Mouse (Mus musculus) ES-E14 (cell line): ENCODE results near the gene Prrg1. TPM values are rescaled to one million over a fixed set of nuclear protein-coding genes. Genes with fewer than 3 reads are reported as not detected.
A peak's percentile ranks its signal among the peaks of the same experiment; 100 is the strongest.
"Not testable (repeated sequence)": the region's sequence is repeated elsewhere in the genome, so short reads cannot be mapped to it uniquely, and the experiment has no call there.

ENCODE experiments used
- DNase-seq: peaks from one replicate; pipeline ENCODE4 v3.0.0-alpha.2; 2013; ENCODE audit warnings: low read depth, low spot score
- H3K27ac ChIP-seq: 2 replicates; pipeline ENCODE4 v1.5.1; 2012; ENCODE audit warnings: low read depth, mild to moderate bottlenecking, low read length, moderate library complexity, mixed read lengths; ENCODE audit not compliant: poor library complexity, insufficient read depth, severe bottlenecking
- H3K36me3 ChIP-seq: 2 replicates; pipeline ENCODE4 v1.6.1; 2012; ENCODE audit warnings: mild to moderate bottlenecking, low read length, moderate library complexity, mixed read lengths; ENCODE audit not compliant: control insufficient read depth, poor library complexity, insufficient read depth, severe bottlenecking
- H3K4me1 ChIP-seq, 2 experiments: fragments of 150-350 bp in 1 of 2; sonication (generic) in 1 of 2; 2 replicates each; pipeline ENCODE4 v1.6.1; 2012; ENCODE audit warnings: low read length in 2 of 2, mild to moderate bottlenecking in 1 of 2, mixed read lengths in 1 of 2; ENCODE audit not compliant: control insufficient read depth in 2 of 2, insufficient read depth in 2 of 2, poor library complexity in 1 of 2
- H3K4me3 ChIP-seq, 2 experiments: fragments of 150-350 bp in 1 of 2; sonication (generic) in 1 of 2; 2 replicates each; pipeline ENCODE4 v1.5.1; 2012; ENCODE audit warnings: low read length in 2 of 2, low read depth in 1 of 2, mild to moderate bottlenecking in 1 of 2, mixed read lengths in 1 of 2; ENCODE audit not compliant: insufficient read depth in 1 of 2, poor library complexity in 1 of 2, severe bottlenecking in 1 of 2
- H3K9ac ChIP-seq: 2 replicates; pipeline ENCODE4 v1.6.1; 2012; ENCODE audit warnings: low read depth, mild to moderate bottlenecking, low read length, mixed read lengths; ENCODE audit not compliant: poor library complexity, insufficient read depth, severe bottlenecking
- H3K9me3 ChIP-seq: fragments of 150-350 bp; sonication (generic); 2 replicates; pipeline ENCODE4 v1.6.1; 2012; ENCODE audit warnings: low read depth, mild to moderate bottlenecking, low read length; ENCODE audit not compliant: control insufficient read depth, insufficient read depth
- CHD2 ChIP-seq: IDR thresholded peaks from 2 replicates; pipeline ENCODE4 v1.6.1; 2014; ENCODE audit warnings: mild to moderate bottlenecking, low read depth, low read length, inconsistent platforms
- HCFC1 ChIP-seq: IDR thresholded peaks from 2 replicates; pipeline ENCODE4 v1.6.1; 2012; ENCODE audit warnings: low read length, inconsistent platforms, borderline replicate concordance; ENCODE audit not compliant: insufficient read depth
- MAFK ChIP-seq: IDR thresholded peaks from 2 replicates; pipeline ENCODE4 v1.6.1; 2014; ENCODE audit warnings: mild to moderate bottlenecking, low read depth, low read length, inconsistent platforms; ENCODE audit not compliant: insufficient read depth
- ZC3H11A ChIP-seq: IDR thresholded peaks from 2 replicates; pipeline ENCODE4 v1.6.1; 2012; ENCODE audit warnings: low read depth, mild to moderate bottlenecking, inconsistent platforms, low read length, borderline replicate concordance
- ZNF384 ChIP-seq: IDR thresholded peaks from 2 replicates; pipeline ENCODE4 v1.6.1; 2012; ENCODE audit warnings: low read depth, low read length, inconsistent platforms
- in situ Hi-C, 2 experiments: fragments of 600-800 bp; cut with MboI; formaldehyde crosslinking; loops; one replicate each; pipeline ENCODE4 v1.15.1; 2025; ENCODE audit warnings: low sequenced_read_pairs in 2 of 2, inconsistent platforms in 1 of 2; ENCODE audit not compliant: unreplicated experiment in 2 of 2
- total RNA-seq: library from RNA; depleted of rRNA; stranded (reverse); fragments of 300-350 nt; gene quantifications from 2 replicates; pipeline ENCODE4 v1.2.3, GENCODE M21; 2012; rRNA removed

The Prrg1 gene
- total RNA-seq, 1 experiment: 0.71 TPM

GRCm38 (mm10) chrX:78518301-78518700 is 65.4 kb downstream of the Prrg1 start:
- Histone ChIP-seq H3K9me3 (no peaks in the 10 kb centered on the region), H3K4me1 (no peaks in the 10 kb centered on the region), H3K36me3 (no peaks in the 10 kb centered on the region), H3K27ac (no peak overlapping the region), H3K4me3 (no peak overlapping the region), H3K9ac (no peak overlapping the region)
- in situ Hi-C loops: no loop called here
- no peak for DNase-seq
- no peak for TF ChIP-seq CHD2
- TF ChIP-seq MAFK: no peak
- no peak for TF ChIP-seq HCFC1
- TF ChIP-seq ZNF384: no peak
- no peak for TF ChIP-seq ZC3H11A

- in situ Hi-C loops: no loop called here
- no peak for DNase-seq
- Histone ChIP-seq H3K36me3 (no peaks in the 10 kb centered on the region), H3K4me1 (no peaks in the 10 kb centered on the region), H3K9ac (no peak overlapping the region), H3K4me3 (no peak overlapping the region), H3K9me3 (no peaks in the 10 kb centered on the region), H3K27ac (no peak overlapping the region)
- TF ChIP-seq ZNF384 (no peak), MAFK (no peak), HCFC1 (no peak), ZC3H11A (no peak), CHD2 (no peak)
These were observed 100.7 kb downstream of the Prrg1 start for GRCm38 (mm10) chrX:78482987-78483386.

GRCm38 (mm10) chrX:78479710-78480109 is 104.0 kb downstream of the Prrg1 start:
- Histone ChIP-seq H3K36me3 (no peaks in the 10 kb centered on the region), H3K4me3 (no peak overlapping the region), H3K9ac (no peak overlapping the region), H3K27ac (no peak overlapping the region), H3K4me1 (no peaks in the 10 kb centered on the region), H3K9me3 (no peaks in the 10 kb centered on the region)
- in situ Hi-C loops: no loop called here
- TF ChIP-seq CHD2 (no peak), ZNF384 (no peak), MAFK (no peak), HCFC1 (no peak)
- no peak for DNase-seq

- Histone ChIP-seq H3K9ac (no peak overlapping the region), H3K36me3 (no peaks in the 10 kb centered on the region), H3K4me3 (no peak overlapping the region), H3K27ac (no peak overlapping the region), H3K4me1 (no peaks in the 10 kb centered on the region), H3K9me3 (no peaks in the 10 kb centered on the region)
- no peak for DNase-seq
- in situ Hi-C loops: no loop called here
- TF ChIP-seq ZNF384: no peak
- no peak for TF ChIP-seq HCFC1
- TF ChIP-seq ZC3H11A: no peak
- no peak for TF ChIP-seq CHD2
- TF ChIP-seq MAFK: no peak
These were observed 149.3 kb downstream of the Prrg1 start for GRCm38 (mm10) chrX:78434357-78434756.

GRCm38 (mm10) chrX:78403346-78403745 is 180.3 kb downstream of the Prrg1 start:
- H3K9me3 ChIP-seq, H3K4me3 ChIP-seq, H3K9ac ChIP-seq, H3K27ac ChIP-seq, in situ Hi-C loops, H3K4me1 ChIP-seq, H3K36me3 ChIP-seq: not testable (repeated sequence)
- DNase-seq: peak; percentile 6

Other genes starting within 250 kb of the Prrg1 start
- gene 4930480E11Rik, start 214.3 kb downstream of the Prrg1 start, total RNA-seq: not detected in 2 replicates
- not detected in 2 replicates for gene Fam47c, start 153.9 kb upstream of the Prrg1 start, total RNA-seq